Mouse (Mus musculus): ENCODE measurements around the gene Ddost. TPM values are rescaled to one million over a fixed set of nuclear protein-coding genes. Genes with fewer than 3 reads are reported as not detected.

Gene Ddost
- total RNA-seq, 2 experiments from 2014 or later, result 104 to 105 TPM

DNA sequence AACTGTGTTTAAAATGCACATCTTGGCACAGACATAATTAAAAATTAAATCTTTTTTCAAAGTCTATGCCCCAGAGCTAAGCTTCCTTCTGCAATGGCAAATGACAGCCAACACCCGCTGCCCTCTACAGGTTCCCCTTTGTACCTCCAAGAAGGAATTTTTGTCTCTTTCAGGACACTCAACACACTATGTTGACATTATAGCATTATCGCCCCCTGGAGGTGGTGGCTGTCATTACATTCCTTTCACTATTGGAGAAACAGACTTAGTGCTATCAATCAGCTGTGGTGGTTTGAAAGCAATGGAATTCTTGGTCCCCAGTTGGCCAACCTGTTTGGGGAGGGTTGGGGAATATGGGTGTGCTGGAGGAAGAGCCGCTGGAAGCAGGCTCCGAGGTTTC lies 35.4 kb downstream of the Ddost start:
- peak; percentile 58 for DNase-seq

- DNase-seq, result no peak
These were observed 36.9 kb downstream of the Ddost start for GRCm38 (mm10) chr4:138341393-138341792.

- DNase-seq, result no peak
These were observed 37.5 kb downstream of the Ddost start for GRCm38 (mm10) chr4:138342048-138342447.

- DNase-seq, result no peak
These were observed 38.2 kb downstream of the Ddost start for GRCm38 (mm10) chr4:138342778-138343177.

- peak; percentile 59 for DNase-seq
These were observed 38.9 kb downstream of the Ddost start for GRCm38 (mm10) chr4:138343341-138343837.

DNA sequence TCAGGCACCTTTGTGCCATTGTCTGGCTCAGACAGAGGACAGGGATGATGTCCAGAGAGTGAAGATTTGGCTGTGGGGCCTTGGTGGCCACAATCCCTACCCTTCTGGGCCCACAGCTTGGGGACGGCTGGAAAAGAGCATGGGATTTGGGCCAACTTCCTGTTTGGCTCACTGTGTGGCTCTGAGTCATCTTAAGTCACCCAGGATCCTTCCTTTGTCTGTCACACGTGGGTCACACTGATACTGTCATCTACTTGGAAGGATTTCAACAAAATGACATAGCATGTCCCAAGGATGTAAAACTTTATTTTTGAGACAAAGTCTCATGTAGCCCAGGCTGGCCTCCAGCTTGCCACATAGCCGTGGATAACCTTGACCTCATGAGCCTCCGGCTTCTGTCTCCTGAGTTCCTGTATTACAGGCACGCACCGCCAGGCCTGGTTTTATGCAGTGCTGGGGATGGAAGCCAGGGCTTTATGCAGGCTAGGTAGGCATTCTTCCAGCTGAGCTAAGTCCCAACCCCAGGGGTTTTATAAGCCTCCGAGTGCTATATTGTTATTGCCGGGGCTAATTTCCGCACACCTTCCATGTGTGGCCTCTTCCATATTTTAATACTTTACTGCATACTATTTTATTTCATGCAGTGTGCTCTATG lies 40.5 kb downstream of the Ddost start:
- peak; percentile 65 for DNase-seq

GRCm38 (mm10) chr4:138347280-138347679 lies 42.8 kb downstream of the Ddost start:
- DNase-seq, result no peak

DNA sequence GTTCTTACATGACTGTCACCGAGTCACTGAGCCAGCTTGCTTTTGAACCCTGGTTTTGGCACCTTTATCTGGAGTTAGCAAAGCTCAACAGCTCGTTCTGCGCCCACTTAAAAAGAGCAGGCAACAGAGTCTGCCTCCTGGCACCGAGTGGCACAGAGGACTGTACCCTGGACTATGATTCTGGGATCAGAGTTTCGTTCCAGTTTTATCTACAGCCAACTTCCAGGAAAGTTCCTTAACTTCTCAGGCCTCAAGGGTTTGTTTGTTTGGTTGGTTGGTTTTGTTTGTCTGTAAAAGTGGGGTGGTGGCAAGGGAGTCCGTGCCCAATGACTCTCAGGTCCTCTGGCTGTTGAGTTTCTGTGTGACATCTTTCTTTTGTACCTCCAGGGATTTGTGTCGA lies 44.2 kb downstream of the Ddost start:
- DNase-seq, result no peak

- DNase-seq, result no peak
These were observed 47.3 kb downstream of the Ddost start for GRCm38 (mm10) chr4:138351821-138352220.

DNA sequence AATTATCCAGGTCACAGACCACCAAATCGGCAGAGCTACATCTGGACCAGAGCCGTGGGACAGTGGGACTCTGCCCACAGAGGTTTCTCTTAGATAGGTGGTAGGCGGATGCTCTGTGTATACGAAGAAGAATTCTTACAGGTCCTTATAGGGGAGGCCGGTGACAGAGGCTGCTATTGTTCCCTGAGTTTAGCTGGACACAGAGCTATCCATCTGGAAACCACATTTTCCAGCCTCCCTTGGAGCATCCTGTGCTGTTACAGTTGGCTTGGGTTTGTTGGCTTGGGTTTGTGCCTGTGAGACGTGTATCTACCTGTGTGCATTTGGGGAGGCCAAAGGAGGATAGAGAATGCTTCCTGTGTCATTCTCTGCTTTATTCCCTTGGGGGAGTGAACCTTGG lies 48.2 kb downstream of the Ddost start:
- no peak for DNase-seq

- peak; percentile 27 for DNase-seq
These were observed 49.1 kb downstream of the Ddost start for GRCm38 (mm10) chr4:138353438-138354171.

- DNase-seq, result no peak
These were observed 51.0 kb downstream of the Ddost start for GRCm38 (mm10) chr4:138355496-138355895.

DNA sequence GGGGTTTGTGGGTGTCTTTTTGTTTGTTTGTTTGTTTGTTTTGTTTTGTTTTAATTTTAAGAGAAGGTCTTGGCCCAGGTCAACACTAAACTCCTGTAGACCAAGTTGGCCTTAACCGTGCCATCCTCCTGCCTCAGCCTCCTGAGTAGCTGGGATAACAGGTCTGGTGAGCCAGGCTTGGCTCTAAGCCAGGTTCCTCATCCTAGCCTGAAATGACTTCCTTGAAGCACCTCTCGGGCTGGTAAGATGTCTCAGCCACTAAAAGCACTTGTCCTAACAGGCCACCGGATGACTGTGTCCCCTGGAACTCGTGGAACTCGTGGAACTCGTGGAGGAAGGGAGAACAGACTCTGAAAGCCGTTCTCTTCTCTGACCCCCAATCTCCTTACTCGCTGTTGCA lies 51.6 kb downstream of the Ddost start:
- no peak for DNase-seq

- DNase-seq, result no peak
These were observed 52.0 kb downstream of the Ddost start for GRCm38 (mm10) chr4:138356551-138356950.

DNA sequence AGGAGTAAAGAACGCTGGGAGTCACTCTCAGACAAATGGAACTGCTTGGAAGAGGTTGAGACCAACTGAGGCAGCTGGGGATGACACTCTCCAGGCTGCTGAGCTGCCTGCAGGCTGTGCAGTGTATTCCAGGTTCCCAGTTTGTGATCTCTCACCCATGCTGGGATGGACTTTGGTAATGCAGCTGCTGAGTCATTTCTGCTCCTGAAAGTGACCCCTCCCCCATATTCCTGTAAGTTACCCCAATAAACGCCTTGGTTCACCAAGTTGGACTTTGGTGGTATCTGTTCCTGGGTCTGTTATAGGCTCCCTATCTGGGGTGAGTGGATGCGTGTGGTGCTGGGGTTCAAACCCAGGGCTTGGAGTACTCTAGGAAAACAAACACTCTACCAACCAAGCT lies 53.6 kb downstream of the Ddost start:
- DNase-seq, result no peak

DNA sequence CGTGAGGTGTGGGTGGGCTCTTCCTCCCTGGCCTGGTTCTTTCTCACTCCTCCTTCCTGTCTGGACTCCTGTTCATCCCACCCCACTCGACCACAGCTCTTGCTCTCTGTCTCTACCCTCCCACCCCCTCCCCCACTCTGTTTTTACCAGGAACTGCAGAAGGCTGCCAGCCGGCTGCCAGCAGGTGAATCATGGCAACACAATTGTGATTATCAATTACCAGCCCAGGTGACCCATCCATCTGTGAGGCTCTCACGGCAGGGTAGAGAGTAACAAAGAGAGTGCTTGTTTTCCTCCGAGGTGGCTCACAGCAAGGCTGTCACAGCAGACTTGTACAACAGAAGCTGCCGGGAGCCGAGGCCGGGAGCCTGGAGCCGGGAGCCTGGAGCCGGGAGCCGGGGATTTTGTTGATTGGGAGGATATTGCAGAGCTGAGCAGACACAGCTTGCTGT lies 56.9 kb downstream of the Ddost start:
- no peak for DNase-seq

Small RNA genes lying within 50 kb of the gene (microRNA-seq; reads per million reads assigned to microRNA genes)
- 0 to 0.61 reads per million in 2 experiments for gene Gm27646
- 4.3 to 5.2 reads per million in 2 experiments for gene Mir7019

Other genes with a start within 250 kb of the Ddost start
- gene Hp1bp3, start 88.4 kb upstream of the Ddost start, total RNA-seq (2021), result 100 to 1,000 TPM in 1 of 2 experiments, 10 to 100 TPM in 1; 93.7 to 102 TPM
- gene Sh2d5, start 54.3 kb upstream of the Ddost start, total RNA-seq (2021), result under 1 TPM; 0.29 to 0.36 TPM
- under 1 TPM; 0.14 to 0.23 TPM for gene Kif17, start 54.3 kb upstream of the Ddost start, total RNA-seq (2021)
- 100 to 1,000 TPM; 163 to 177 TPM for gene Pink1, start 21.6 kb downstream of the Ddost start, total RNA-seq (2021)
- gene Cda, start 63.3 kb downstream of the Ddost start, total RNA-seq (2021), result 1 to 10 TPM; 5.9 to 6.9 TPM
- gene Fam43b, start 91.8 kb downstream of the Ddost start, total RNA-seq (2021), result not detected
- 10 to 100 TPM; 55.2 to 62.7 TPM for gene Mul1, start 129.9 kb downstream of the Ddost start, total RNA-seq (2021)
- gene Camk2n1, start 149.6 kb downstream of the Ddost start, total RNA-seq (2021), result 1 to 10 TPM; 6.8 to 8.0 TPM

Data from heart, postnatal 4 days (tissue).